Mouse (Mus musculus) limb, embryonic 15.5 days (tissue): ENCODE results near the gene Mvb12b. TPM values are rescaled to one million over a fixed set of nuclear protein-coding genes. Genes with fewer than 3 reads are reported as not detected.

Experiments used
- ATAC-seq: fragments of 200-750 bp; cut with Nextera tagmentation; 2 replicates; pipeline ENCODE4 v1.8.0; 2017; ENCODE audit warnings: low read depth, moderate TSS enrichment; ENCODE audit not compliant: insufficient number of reproducible peaks, low FRiP score, low TSS enrichment
- H3K27ac ChIP-seq: fragments of 300-500 bp; sonication (generic); 2 replicates; pipeline ENCODE4 v1.5.1; 2015; ENCODE audit warnings: moderate library complexity, mild to moderate bottlenecking, inconsistent platforms
- H3K27me3 ChIP-seq: fragments of 300-500 bp; sonication (generic); 2 replicates; pipeline ENCODE4 v1.6.1; 2015; ENCODE audit warnings: inconsistent platforms
- H3K36me3 ChIP-seq: fragments of 300-500 bp; sonication (generic); 2 replicates; pipeline ENCODE4 v1.6.1; 2015; ENCODE audit warnings: inconsistent platforms
- H3K4me1 ChIP-seq: fragments of 300-500 bp; sonication (generic); 2 replicates; pipeline ENCODE4 v1.6.1; 2015; ENCODE audit warnings: inconsistent platforms
- H3K4me2 ChIP-seq: fragments of 300-500 bp; sonication (generic); 2 replicates; pipeline ENCODE4 v1.6.1; 2015; ENCODE audit warnings: mild to moderate bottlenecking, inconsistent platforms
- H3K4me3 ChIP-seq: fragments of 300-500 bp; sonication (generic); 2 replicates; pipeline ENCODE4 v1.5.1; 2015; ENCODE audit warnings: mild to moderate bottlenecking, inconsistent platforms
- H3K9ac ChIP-seq: fragments of 300-500 bp; sonication (generic); 2 replicates; pipeline ENCODE4 v1.6.1; 2015; ENCODE audit warnings: inconsistent platforms
- H3K9me3 ChIP-seq: fragments of 300-500 bp; sonication (generic); 2 replicates; pipeline ENCODE4 v1.6.1; 2016; ENCODE audit warnings: inconsistent platforms
- WGBS: fragments of 180-500 bp; shearing (Covaris S2); methylation state at CpG from one replicate; pipeline ENCODE4 v1.1.7; 2015; 5-methylcytosine and 5-hydroxymethylcytosine counted together
- polyA plus RNA-seq: library from polyadenylated mRNA; unstranded; fragments of >200 nt; fragmentation: Nextera tagmentation; extraction: Ambion mirVana; gene quantifications from 2 replicates; pipeline ENCODE4 v1.2.1, GENCODE M21; 2015

The Mvb12b gene
- polyA plus RNA-seq, 1 experiment from 2014 or later: 18.2 TPM

GRCm38 (mm10) chr2:33745724-33746123, 142.0 kb downstream of the Mvb12b start:
- 88% methylated on average over 5 of the region's 5 CpGs for WGBS

GRCm38 (mm10) chr2:33737128-33737527, 150.6 kb downstream of the Mvb12b start:
- Histone ChIP-seq H3K36me3 (peaks cover 12% of the 10 kb centered on the region), H3K4me2 (no peak overlapping the region), H3K27me3 (no peaks in the 10 kb centered on the region), H3K27ac (no peak overlapping the region), H3K9ac (no peak overlapping the region), H3K4me3 (no peak overlapping the region), H3K4me1 (peaks cover 17% of the 10 kb centered on the region), H3K9me3 (no peaks in the 10 kb centered on the region)
- ATAC-seq: no peak
- WGBS: 51% methylated on average over 3 of the region's 3 CpGs

More at GRCm38 (mm10) chr2:33745724-33746123, 142.0 kb downstream of the Mvb12b start:
- no peak for ATAC-seq
- H3K27ac ChIP-seq: no peak overlapping the region
- H3K4me3 ChIP-seq: no peak overlapping the region
- H3K4me2 ChIP-seq: no peak overlapping the region
- no peaks in the 10 kb centered on the region for H3K27me3 ChIP-seq
- peaks cover 17% of the 10 kb centered on the region for H3K4me1 ChIP-seq
- H3K9me3 ChIP-seq: no peaks in the 10 kb centered on the region
- peaks cover 21% of the 10 kb centered on the region for H3K36me3 ChIP-seq
- H3K9ac ChIP-seq: no peak overlapping the region

- no peak overlapping the region for H3K4me2 ChIP-seq
- no peak overlapping the region for H3K4me3 ChIP-seq
- no peak for ATAC-seq
- peaks cover 17% of the 10 kb centered on the region for H3K4me1 ChIP-seq
- WGBS: 4% methylated on average over 2 of the region's 2 CpGs
- H3K27me3 ChIP-seq: no peaks in the 10 kb centered on the region
- peaks cover 16% of the 10 kb centered on the region for H3K36me3 ChIP-seq
- no peak overlapping the region for H3K27ac ChIP-seq
- no peaks in the 10 kb centered on the region for H3K9me3 ChIP-seq
- H3K9ac ChIP-seq: no peak overlapping the region
Observed at GRCm38 (mm10) chr2:33736722-33737121, 151.0 kb downstream of the Mvb12b start.

- no peak overlapping the region for H3K4me2 ChIP-seq
- H3K27ac ChIP-seq: no peak overlapping the region
- 36% methylated on average over 10 of the region's 10 CpGs for WGBS
- peaks cover 24% of the 10 kb centered on the region for H3K4me1 ChIP-seq
- H3K27me3 ChIP-seq: no peaks in the 10 kb centered on the region
- H3K36me3 ChIP-seq: peaks cover 23% of the 10 kb centered on the region
- no peaks in the 10 kb centered on the region for H3K9me3 ChIP-seq
- no peak overlapping the region for H3K4me3 ChIP-seq
- ATAC-seq: no peak
- H3K9ac ChIP-seq: no peak overlapping the region
Observed at GRCm38 (mm10) chr2:33734781-33735485, 152.8 kb downstream of the Mvb12b start.

- WGBS: 29% methylated on average over 5 of the region's 5 CpGs
- peaks cover 22% of the 10 kb centered on the region for H3K4me1 ChIP-seq
- no peaks in the 10 kb centered on the region for H3K27me3 ChIP-seq
- peaks cover 23% of the 10 kb centered on the region for H3K36me3 ChIP-seq
- no peaks in the 10 kb centered on the region for H3K9me3 ChIP-seq
- no peak for ATAC-seq
- H3K4me3 ChIP-seq: no peak overlapping the region
- no peak overlapping the region for H3K4me2 ChIP-seq
- no peak overlapping the region; the same call in 1 of the 2 replicates for H3K27ac ChIP-seq
- no peak overlapping the region; the same call in 1 of the 2 replicates for H3K9ac ChIP-seq
Observed at GRCm38 (mm10) chr2:33729701-33730100, 158.0 kb downstream of the Mvb12b start.

GRCm38 (mm10) chr2:33727199-33727598, 160.5 kb downstream of the Mvb12b start:
- Histone ChIP-seq H3K9ac (no peak overlapping the region), H3K4me3 (no peak overlapping the region), H3K9me3 (no peaks in the 10 kb centered on the region), H3K27ac (no peak overlapping the region), H3K4me1 (peaks cover 18% of the 10 kb centered on the region), H3K4me2 (no peak overlapping the region), H3K36me3 (peaks cover 12% of the 10 kb centered on the region), H3K27me3 (no peaks in the 10 kb centered on the region)
- 45% methylated on average over 6 of the region's 6 CpGs for WGBS
- ATAC-seq: no peak

- ATAC-seq: no peak
- H3K27ac ChIP-seq: no peak overlapping the region
- H3K9me3 ChIP-seq: no peaks in the 10 kb centered on the region
- H3K9ac ChIP-seq: no peak overlapping the region
- H3K4me2 ChIP-seq: no peak overlapping the region
- peaks cover 54% of the 10 kb centered on the region for H3K4me1 ChIP-seq
- H3K4me3 ChIP-seq: no peak overlapping the region
- peaks cover 10% of the 10 kb centered on the region; the same call in 1 of the 2 replicates for H3K27me3 ChIP-seq
- WGBS: 14% methylated on average over 9 of the region's 9 CpGs
- no peaks in the 10 kb centered on the region for H3K36me3 ChIP-seq
Observed at GRCm38 (mm10) chr2:33720380-33720898, 167.3 kb downstream of the Mvb12b start.

- Histone ChIP-seq H3K27me3 (peaks cover 17% of the 10 kb centered on the region), H3K4me3 (no peak overlapping the region), H3K9ac (no peak overlapping the region), H3K4me2 (no peak overlapping the region), H3K27ac (peak overlapping the region; percentile 87), H3K4me1 (peaks cover 60% of the 10 kb centered on the region), H3K9me3 (no peaks in the 10 kb centered on the region), H3K36me3 (no peaks in the 10 kb centered on the region)
- WGBS: 21% methylated on average over 12 of the region's 12 CpGs
- no peak for ATAC-seq
Observed at GRCm38 (mm10) chr2:33719339-33720066, 168.2 kb downstream of the Mvb12b start.

- Histone ChIP-seq H3K36me3 (no peaks in the 10 kb centered on the region), H3K4me1 (peaks cover 65% of the 10 kb centered on the region), H3K4me2 (peak overlapping the region; percentile 45), H3K4me3 (peak overlapping the region; percentile 30; the same call in 1 of the 2 replicates), H3K9me3 (no peaks in the 10 kb centered on the region), H3K27ac (peak overlapping the region; percentile 87), H3K27me3 (peaks cover 17% of the 10 kb centered on the region), H3K9ac (no peak overlapping the region)
- 24% methylated on average over 6 of the region's 6 CpGs for WGBS
- no peak for ATAC-seq
Observed at GRCm38 (mm10) chr2:33718561-33718960, 169.2 kb downstream of the Mvb12b start.

- Histone ChIP-seq H3K9ac (0 out of 2 replicates have a peak overlapping the region, but pooled peaks have one; percentile 20), H3K9me3 (no peaks in the 10 kb centered on the region), H3K27me3 (peaks cover 17% of the 10 kb centered on the region), H3K4me2 (peak overlapping the region; percentile 45), H3K36me3 (no peaks in the 10 kb centered on the region), H3K4me3 (peak overlapping the region; percentile 30), H3K27ac (peak overlapping the region; percentile 87), H3K4me1 (peaks cover 71% of the 10 kb centered on the region)
- ATAC-seq: 0 out of 2 replicates have a peak, but pooled peaks have one; percentile 31
- WGBS: 8% methylated on average over 21 of the region's 21 CpGs
Observed at GRCm38 (mm10) chr2:33717821-33718351, 169.9 kb downstream of the Mvb12b start.

GRCm38 (mm10) chr2:33717378-33717777, 170.4 kb downstream of the Mvb12b start:
- no peak for ATAC-seq
- Histone ChIP-seq H3K4me1 (peaks cover 75% of the 10 kb centered on the region), H3K9me3 (no peaks in the 10 kb centered on the region), H3K27ac (peak overlapping the region; percentile 87), H3K9ac (0 out of 2 replicates have a peak overlapping the region, but pooled peaks have one; percentile 20), H3K4me2 (peak overlapping the region; percentile 45), H3K4me3 (peak overlapping the region; percentile 30), H3K36me3 (no peaks in the 10 kb centered on the region), H3K27me3 (peaks cover 17% of the 10 kb centered on the region)
- 11% methylated on average over 11 of the region's 11 CpGs for WGBS
